Mouse (Mus musculus) forebrain, postnatal 0 days (tissue): ENCODE measurements around the gene Zfp398. TPM values are rescaled to one million over a fixed set of nuclear protein-coding genes. Genes with fewer than 3 reads are reported as not detected.

Experiments
- ATAC-seq: fragments of 200-750 bp; cut with Nextera tagmentation; 2 replicates; pipeline ENCODE4 v1.8.0; 2017; ENCODE audit warnings: mild to moderate bottlenecking, moderate library complexity
- DNase-seq: peaks from one replicate; pipeline ENCODE4 v3.0.0-alpha.2; 2015
- H3K27ac ChIP-seq: fragments of 300-500 bp; sonication (generic); 2 replicates; pipeline ENCODE4 v1.5.1; 2014; ENCODE audit warnings: low read depth, mild to moderate bottlenecking, antibody characterized with exemption, low read length, moderate library complexity, mixed read lengths
- H3K27me3 ChIP-seq: fragments of 300-500 bp; sonication (generic); 2 replicates; pipeline ENCODE4 v1.6.1; 2014; ENCODE audit warnings: mild to moderate bottlenecking, low read length, mixed read lengths; ENCODE audit not compliant: insufficient read depth
- H3K36me3 ChIP-seq: fragments of 300-500 bp; sonication (generic); 2 replicates; pipeline ENCODE4 v1.6.1; 2014; ENCODE audit warnings: mild to moderate bottlenecking, moderate library complexity; ENCODE audit not compliant: insufficient read depth
- H3K4me1 ChIP-seq: fragments of 300-500 bp; sonication (generic); 2 replicates; pipeline ENCODE4 v1.6.1; 2014; ENCODE audit warnings: antibody characterized with exemption; ENCODE audit not compliant: insufficient read depth
- H3K4me2 ChIP-seq: fragments of 300-500 bp; sonication (generic); 2 replicates; pipeline ENCODE4 v1.6.1; 2014; ENCODE audit warnings: low read depth, mild to moderate bottlenecking, moderate library complexity
- H3K4me3 ChIP-seq: fragments of 300-500 bp; sonication (generic); 2 replicates; pipeline ENCODE4 v1.5.1; 2014; ENCODE audit warnings: low read depth, low read length, mixed read lengths
- H3K9ac ChIP-seq: fragments of 300-500 bp; sonication (generic); 2 replicates; pipeline ENCODE4 v1.6.1; 2014; ENCODE audit warnings: mild to moderate bottlenecking
- H3K9me3 ChIP-seq: fragments of 300-500 bp; sonication (generic); 2 replicates; pipeline ENCODE4 v1.6.1; 2016; ENCODE audit warnings: low read length
- CTCF ChIP-seq: sonication (generic); IDR thresholded peaks from 2 replicates; pipeline ENCODE4 v1.5.1; 2016; ENCODE audit warnings: antibody characterized with exemption, control low read depth, low read depth
- WGBS: fragments of 180-500 bp; shearing (Covaris S2); extraction: QIAGEN DNeasy Blood & Tissue Kit; methylation state at CpG from one replicate; pipeline ENCODE4 v1.1.7; 2014; 5-methylcytosine and 5-hydroxymethylcytosine counted together
- polyA plus RNA-seq: library from polyadenylated mRNA; unstranded; fragments of >200 nt; fragmentation: Nextera tagmentation; extraction: Ambion mirVana; gene quantifications from 2 replicates; pipeline ENCODE4 v1.2.1, GENCODE M21; 2015
- total RNA-seq: library from RNA; depleted of rRNA; stranded (reverse); fragments of >200 nt; gene quantifications from 2 replicates; pipeline ENCODE4 v1.2.3, GENCODE M21; 2014

The Zfp398 gene
- total and polyA plus RNA-seq, 2 experiments from 2014 or later = 11.1 to 28.2 TPM

DNA sequence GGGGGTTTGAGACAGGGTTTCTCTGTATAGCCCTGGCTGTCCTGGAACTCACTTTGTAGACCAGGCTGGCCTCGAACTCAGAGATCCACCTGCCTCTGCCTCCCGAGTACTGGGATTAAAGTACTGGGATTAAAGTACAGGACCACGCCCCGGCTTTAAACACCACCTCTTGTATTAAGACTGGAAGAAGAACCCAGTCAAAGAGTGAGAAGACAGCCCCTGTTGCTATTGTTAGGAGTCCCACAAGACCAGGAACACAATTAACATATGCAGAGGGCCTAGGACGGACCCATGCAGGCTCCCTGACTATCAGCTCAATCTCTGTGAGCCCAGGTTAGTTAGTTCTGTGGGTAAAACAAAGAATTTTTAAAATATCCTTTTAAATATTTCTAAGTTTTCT lies 36.8 kb downstream of the Zfp398 start:
- 90% methylated on average over 5 of the region's 5 CpGs for WGBS
- ATAC-seq (no peak), DNase-seq (no peak)
- H3K36me3 ChIP-seq = peaks cover 20% of the 10 kb centered on the region
- H3K4me3 ChIP-seq = no peak overlapping the region
- no peaks in the 10 kb centered on the region for H3K27me3 ChIP-seq
- no peak overlapping the region for H3K9ac ChIP-seq
- no peak overlapping the region for H3K4me2 ChIP-seq
- no peak for TF ChIP-seq CTCF
- H3K9me3 ChIP-seq = no peaks in the 10 kb centered on the region
- no peak overlapping the region for H3K27ac ChIP-seq
- H3K4me1 ChIP-seq = no peaks in the 10 kb centered on the region

DNA sequence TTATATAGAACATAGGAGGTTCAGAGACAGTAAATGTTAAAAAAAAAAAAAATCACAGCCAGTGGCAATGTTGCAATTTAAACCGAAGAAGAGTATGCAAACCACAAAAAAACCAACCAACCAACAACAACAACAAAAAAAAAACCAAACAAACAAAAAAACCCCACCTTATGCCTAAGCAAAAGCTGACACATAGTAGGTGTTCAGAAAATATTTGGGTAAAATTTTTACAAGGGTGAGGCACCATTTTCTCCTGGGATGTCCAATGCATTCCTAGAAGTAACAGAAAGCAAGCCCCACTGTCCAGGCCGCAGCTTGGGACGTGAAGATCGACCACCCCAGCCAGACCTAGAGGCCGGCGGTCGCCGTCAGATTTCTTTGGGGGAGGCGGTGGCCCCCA lies 41.6 kb downstream of the Zfp398 start, which contains the start of gene Zfp282:
Gene Zfp282 (plus strand): TSS at position 147 of the 400 bp plus-strand sequence.
- Histone ChIP-seq H3K27me3 (no peaks in the 10 kb centered on the region), H3K4me2 (peak within 1 kb of the TSS; percentile 64), H3K4me3 (peak within 1 kb of the TSS; percentile 66), H3K9ac (peak within 1 kb of the TSS; percentile 79), H3K9me3 (no peaks in the 10 kb centered on the region), H3K4me1 (0 out of 2 replicates have a peak, but pooled peaks cover 7% of the 10 kb centered on the region), H3K36me3 (peaks cover 19% of the 10 kb centered on the region), H3K27ac (peak within 1 kb of the TSS; percentile 96)
- ATAC-seq (no peak), DNase-seq (no peak)
- no peak for TF ChIP-seq CTCF
- whole genome bisulfite sequencing = 8% methylated on average over 9 of the region's 9 CpGs

GRCm38 (mm10) chr6:47877461-47878132 lies 42.1 kb downstream of the Zfp398 start:
- H3K4me1 ChIP-seq = 0 out of 2 replicates have a peak, but pooled peaks cover 7% of the 10 kb centered on the region
- peak overlapping the region; percentile 96 for H3K27ac ChIP-seq
- H3K9me3 ChIP-seq = no peaks in the 10 kb centered on the region
- peak; percentile 89 for DNase-seq
- ATAC-seq = peak; percentile 98
- peak overlapping the region; percentile 66 for H3K4me3 ChIP-seq
- 2% methylated on average over 69 of the region's 71 CpGs for WGBS
- H3K36me3 ChIP-seq = peaks cover 24% of the 10 kb centered on the region
- H3K4me2 ChIP-seq = peak overlapping the region; percentile 64
- peak; percentile 73 for TF ChIP-seq CTCF
- H3K9ac ChIP-seq = peak overlapping the region; percentile 79
- H3K27me3 ChIP-seq = no peaks in the 10 kb centered on the region

DNA sequence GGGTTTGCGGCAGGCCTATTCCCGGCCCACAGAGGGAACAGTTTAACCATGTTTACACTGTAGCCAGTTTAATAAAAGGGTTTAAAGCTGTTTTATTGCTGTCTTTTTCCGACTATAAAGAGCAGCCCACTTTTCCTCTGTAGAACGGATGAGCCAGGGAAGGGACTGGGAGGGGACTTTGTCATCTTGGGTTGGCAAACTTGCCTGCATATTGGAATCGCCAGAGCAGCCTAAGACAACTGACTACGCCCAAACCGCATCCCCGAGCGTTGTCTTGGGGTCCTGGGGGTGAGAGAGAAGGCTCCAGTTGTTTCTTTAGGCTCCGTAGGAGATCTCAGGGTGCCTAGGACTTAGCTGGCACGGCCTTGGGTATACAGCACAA lies 42.7 kb downstream of the Zfp398 start:
- H3K36me3 ChIP-seq = peaks cover 29% of the 10 kb centered on the region
- no peaks in the 10 kb centered on the region for H3K27me3 ChIP-seq
- H3K4me2 ChIP-seq = peak overlapping the region; percentile 64
- peak overlapping the region; percentile 96 for H3K27ac ChIP-seq
- DNase-seq = peak; percentile 60
- ATAC-seq = no peak
- no peaks in the 10 kb centered on the region for H3K9me3 ChIP-seq
- TF ChIP-seq CTCF = no peak
- H3K4me3 ChIP-seq = peak overlapping the region; percentile 66
- H3K9ac ChIP-seq = peak overlapping the region; percentile 79
- 2% methylated on average over 11 of the region's 11 CpGs for WGBS
- 0 out of 2 replicates have a peak, but pooled peaks cover 7% of the 10 kb centered on the region for H3K4me1 ChIP-seq

DNA sequence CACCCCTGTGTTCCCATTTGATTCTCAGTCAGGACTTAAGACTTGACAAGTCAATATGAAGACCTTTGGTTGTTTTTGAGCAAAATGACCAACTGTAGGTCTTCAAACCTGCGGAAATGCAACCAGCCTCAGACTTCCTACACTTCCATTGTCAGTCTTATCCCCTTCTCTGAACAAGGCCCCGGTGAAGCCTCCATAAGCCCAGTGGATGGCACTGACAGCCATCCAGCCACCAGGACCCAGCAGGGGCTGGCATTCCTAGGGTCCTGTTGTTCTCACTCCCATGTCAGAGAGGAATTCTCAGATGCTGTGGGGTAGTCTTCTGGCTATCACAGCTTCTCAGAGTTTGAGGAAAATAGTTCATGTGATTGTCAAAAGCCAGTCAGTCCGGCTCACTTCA lies 43.1 kb downstream of the Zfp398 start:
- WGBS = 28% methylated on average over 3 of the region's 3 CpGs
- Histone ChIP-seq H3K4me2 (peak overlapping the region; percentile 64), H3K4me1 (0 out of 2 replicates have a peak, but pooled peaks cover 7% of the 10 kb centered on the region), H3K9me3 (no peaks in the 10 kb centered on the region), H3K36me3 (peaks cover 34% of the 10 kb centered on the region), H3K27me3 (no peaks in the 10 kb centered on the region), H3K9ac (peak overlapping the region; percentile 79), H3K27ac (peak overlapping the region; percentile 96; the same call in 1 of the 2 replicates), H3K4me3 (peak overlapping the region; percentile 66)
- no peak for DNase-seq
- TF ChIP-seq CTCF = no peak
- ATAC-seq = no peak

GRCm38 (mm10) chr6:47879049-47879716 lies 43.7 kb downstream of the Zfp398 start:
- no peaks in the 10 kb centered on the region for H3K27me3 ChIP-seq
- peaks cover 39% of the 10 kb centered on the region for H3K36me3 ChIP-seq
- 59% methylated on average over 4 of the region's 4 CpGs for WGBS
- ATAC-seq = no peak
- no peak overlapping the region for H3K27ac ChIP-seq
- H3K4me1 ChIP-seq = 0 out of 2 replicates have a peak, but pooled peaks cover 7% of the 10 kb centered on the region
- peak overlapping the region; percentile 79 for H3K9ac ChIP-seq
- peak overlapping the region; percentile 66; the same call in 1 of the 2 replicates for H3K4me3 ChIP-seq
- H3K9me3 ChIP-seq = no peaks in the 10 kb centered on the region
- peak overlapping the region; percentile 64 for H3K4me2 ChIP-seq
- no peak for DNase-seq
- no peak for TF ChIP-seq CTCF

DNA sequence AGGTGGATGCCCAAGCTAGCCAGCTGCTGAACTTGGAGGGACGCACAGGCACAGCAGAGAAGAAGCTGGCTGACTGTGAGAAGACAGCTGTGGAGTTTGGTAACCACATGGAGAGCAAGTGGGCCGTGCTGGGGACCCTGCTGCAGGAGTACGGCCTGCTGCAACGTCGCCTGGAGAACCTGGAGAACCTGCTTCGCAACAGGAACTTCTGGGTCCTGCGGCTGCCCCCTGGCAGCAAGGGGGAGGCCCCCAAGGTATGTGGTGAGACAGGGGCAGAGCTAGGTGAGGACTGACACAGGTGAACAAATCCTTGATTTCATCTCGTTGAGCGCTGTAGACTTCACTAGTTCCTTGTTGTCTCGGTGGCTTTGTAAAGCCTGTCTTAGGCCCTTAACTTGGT lies 44.7 kb downstream of the Zfp398 start:
- 97% methylated on average over 10 of the region's 10 CpGs for WGBS
- H3K9ac ChIP-seq = no peak overlapping the region
- H3K36me3 ChIP-seq = peaks cover 49% of the 10 kb centered on the region
- no peak overlapping the region for H3K27ac ChIP-seq
- TF ChIP-seq CTCF = no peak
- H3K27me3 ChIP-seq = no peaks in the 10 kb centered on the region
- ATAC-seq (no peak), DNase-seq (no peak)
- H3K4me1 ChIP-seq = 0 out of 2 replicates have a peak, but pooled peaks cover 7% of the 10 kb centered on the region
- no peak overlapping the region for H3K4me2 ChIP-seq
- no peaks in the 10 kb centered on the region for H3K9me3 ChIP-seq
- H3K4me3 ChIP-seq = no peak overlapping the region
